Mouse (Mus musculus): ENCODE data around the gene Lrrc37a.

Gene Lrrc37a

GRCm38 (mm10) chr11:103402198-103402597, 102.2 kb downstream of the Lrrc37a start:
- no peak for DNase-seq (ENCODE audit: extremely low read depth, low read depth)
